Mouse (Mus musculus) G1E (cell line): ENCODE measurements around the gene Larp1.

Source experiments
- CTCF ChIP-seq: IDR thresholded peaks from 2 replicates; pipeline ENCODE4 v1.5.1; 2012; ENCODE audit warnings: low read depth, low read length, inconsistent platforms, mixed read lengths
- GATA1 ChIP-seq: IDR thresholded peaks from 2 replicates; pipeline ENCODE4 v1.6.1; 2012; ENCODE audit warnings: borderline replicate concordance, low read length, inconsistent platforms, mixed read lengths
- POLR2AphosphoS5 ChIP-seq: IDR thresholded peaks from 2 replicates; pipeline ENCODE4 v1.6.1; 2012; ENCODE audit warnings: low read depth, low read length, inconsistent platforms; ENCODE audit not compliant: insufficient replicate concordance
- TAL1 ChIP-seq: conservative IDR thresholded peaks from 2 replicates; pipeline ENCODE4 v1.6.1; 2012; ENCODE audit warnings: low read depth, low read length, inconsistent platforms, mixed read lengths

- TF ChIP-seq TAL1 (no peak), CTCF (no peak), GATA1 (no peak), POLR2AphosphoS5 (no peak)
These were observed 17.0 kb downstream of the Larp1 start for GRCm38 (mm10) chr11:58025881-58026280.
